10 mouse cellular contexts compared by ENCODE assay signal in the genomic region with DNA sequence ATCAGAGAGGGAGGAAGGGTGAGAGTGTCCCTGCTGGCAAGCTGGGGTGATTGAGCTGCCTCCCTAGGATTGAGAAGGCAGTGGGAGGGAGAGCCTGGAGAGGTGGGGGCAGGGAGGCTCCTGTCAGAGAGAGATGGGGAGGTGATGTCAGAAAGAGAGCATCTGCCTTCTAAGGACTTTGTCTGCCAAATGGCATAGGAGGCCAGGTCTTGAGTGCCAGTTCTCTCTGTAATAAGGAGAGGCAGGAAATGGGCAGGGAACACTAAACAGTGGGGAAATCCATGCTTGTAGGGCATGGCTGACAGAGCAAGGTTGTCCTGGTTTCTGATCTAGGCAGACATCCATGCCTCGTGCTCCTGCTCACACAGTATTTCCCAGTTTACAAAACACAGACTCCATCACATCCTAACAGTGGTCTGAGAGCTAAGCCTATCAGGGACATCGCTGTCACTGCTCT.
DNase-seq lines count a peak whose midpoint lies in the region; ATAC-seq and TF ChIP-seq lines count a peak whose summit lies in the region.
"Had no signal": no experiment of that assay in that cellular context is flagged by ENCODE, and none has a peak within 500 bp of the region (broad histone marks: within the 10 kb centered on the region; RNA-seq: fewer than 3 reads in every experiment).

No protein-coding gene starts in this region.

- H3K4me3 ChIP-seq in kidney, embryonic 15.5 days (replicated peaks): no peak overlapping the region
- H3K4me3 ChIP-seq in cortical plate, adult 2 months (ENCODE audit: insufficient read depth, low read length): no peak overlapping the region
- no peak overlapping the region for H3K4me3 ChIP-seq in intestine, postnatal 0 days (ENCODE audit: low read depth, low read length)
- H3K4me3 ChIP-seq: liver, embryonic 13.5 days had no signal

- 0 out of 2 replicates have a peak, but pooled peaks have one; percentile 52 for ATAC-seq in kidney, embryonic 15.5 days (replicated peaks; ENCODE audit: low FRiP score)
- no peak for ATAC-seq in intestine, postnatal 0 days

- no peaks in the 10 kb centered on the region for H3K27me3 ChIP-seq in kidney, embryonic 15.5 days
- H3K27me3 ChIP-seq in intestine, postnatal 0 days (replicated peaks; ENCODE audit: control insufficient read depth, insufficient read depth, low read length): no peaks in the 10 kb centered on the region
- H3K27me3 ChIP-seq: liver, embryonic 13.5 days had no signal

- H3K27ac ChIP-seq in kidney, embryonic 15.5 days: no peak overlapping the region
- peak overlapping the region; percentile 24; the same call in 1 of the 2 replicates for H3K27ac ChIP-seq in cortical plate, adult 2 months (ENCODE audit: insufficient read depth, low read length)
- H3K27ac ChIP-seq in intestine, postnatal 0 days (ENCODE audit: low read depth, low read length): no peak overlapping the region
- H3K27ac ChIP-seq: liver, embryonic 13.5 days had no signal

- H3K9me3 ChIP-seq in kidney, embryonic 15.5 days (replicated peaks): no peaks in the 10 kb centered on the region
- no peaks in the 10 kb centered on the region for H3K9me3 ChIP-seq in intestine, postnatal 0 days (ENCODE audit: control insufficient read depth)
- H3K9me3 ChIP-seq: liver, embryonic 13.5 days had no signal

- no peak overlapping the region for H3K4me2 ChIP-seq in kidney, embryonic 15.5 days
- no peak overlapping the region for H3K4me2 ChIP-seq in intestine, postnatal 0 days (replicated peaks; ENCODE audit: low read depth)
- H3K4me2 ChIP-seq: liver, embryonic 13.5 days had no signal

- TF ChIP-seq CTCF in brain, embryonic 14.5 days (IDR thresholded peaks at IDR 0.05; ENCODE audit: borderline replicate concordance, extremely low read depth, insufficient read depth, insufficient read length): no peak
- TF ChIP-seq CTCF in cortical plate, adult 2 months (IDR thresholded peaks at IDR 0.05; ENCODE audit: extremely low read depth, insufficient read depth, low read length): no peak
- no peak for TF ChIP-seq CTCF in intestine, postnatal 0 days (IDR thresholded peaks at IDR 0.05; ENCODE audit: low read depth)

- intact Hi-C loops in left cerebral cortex, postnatal 4 days (cut with DNase I): no loop called here

- no peak for DNase-seq in kidney, postnatal 36 days
- DNase-seq in brain, embryonic 14.5 days (ENCODE audit: low read depth): peak; percentile 59
- DNase-seq in left cerebral cortex, postnatal 4 days: peak; percentile 48
- no peak for DNase-seq in adrenal gland, postnatal 25 days
- DNase-seq in spleen, postnatal 10 days (ENCODE audit: low spot score in 2 of 2): no peak
- DNase-seq: liver, embryonic 13.5 days had no signal

- no peak overlapping the region for H3K9ac ChIP-seq in kidney, embryonic 15.5 days
- no peak overlapping the region for H3K9ac ChIP-seq in intestine, postnatal 0 days (ENCODE audit: low read depth, low read length)
- H3K9ac ChIP-seq: liver, embryonic 13.5 days had no signal

- 59% methylated on average over 2 of the region's 2 CpGs for WGBS in kidney, embryonic 15.5 days
- WGBS in intestine, postnatal 0 days: 76% methylated on average over 2 of the region's 2 CpGs

- no peak for TF ChIP-seq POLR2A in brain, embryonic 14.5 days (IDR thresholded peaks at IDR 0.05; ENCODE audit: borderline replicate concordance, extremely low read depth, insufficient read depth, insufficient read length, poor library complexity, severe bottlenecking)
- TF ChIP-seq POLR2A in cortical plate, adult 2 months (IDR thresholded peaks at IDR 0.05; ENCODE audit: extremely low read depth, insufficient read depth, low read length): no peak

- no peaks in the 10 kb centered on the region for H3K36me3 ChIP-seq in kidney, embryonic 15.5 days
- no peaks in the 10 kb centered on the region for H3K36me3 ChIP-seq in intestine, postnatal 0 days (ENCODE audit: control insufficient read depth, insufficient read depth)
- H3K36me3 ChIP-seq: G1E; liver, embryonic 13.5 days had no signal

- peaks cover 5% of the 10 kb centered on the region; the same call in 1 of the 2 replicates for H3K4me1 ChIP-seq in kidney, embryonic 15.5 days
- H3K4me1 ChIP-seq in cortical plate, adult 2 months (ENCODE audit: control insufficient read depth, insufficient read depth, low read length): peaks cover 5% of the 10 kb centered on the region; the same call in 1 of the 2 replicates
- H3K4me1 ChIP-seq in intestine, postnatal 0 days (replicated peaks; ENCODE audit: control insufficient read depth, insufficient read depth, low read length): no peaks in the 10 kb centered on the region
- H3K4me1 ChIP-seq: liver, embryonic 13.5 days had no signal

Comparison
In these comparisons a context has a peak if more than half of its experiments do, and no peak if none do; other contexts are left out.
1. DNase-seq: peak in brain, embryonic 14.5 days (single experiment) and left cerebral cortex, postnatal 4 days (single experiment); none in kidney, postnatal 36 days (0 of 2), adrenal gland, postnatal 25 days (single experiment) and spleen, postnatal 10 days (0 of 2).